Mouse (Mus musculus) CH12.LX (cell line): ENCODE measurements at regions not wholly inside any gene's neighbourhood (a gene's known extent, or its start where the extent isn't known, plus 50 kb on each side); places are given as distances from the start of the nearest gene placed in this dataset.

Experiments
- CTCF ChIP-seq, 2 experiments: IDR thresholded peaks in 1 of 2; conservative IDR thresholded peaks in 1 of 2; 2 replicates each; pipeline ENCODE4 v1.5.1; 2011 to 2012; ENCODE audit warnings: low read depth in 2 of 2, low read length in 2 of 2, improper control_type of control experiment in 1 of 2, inconsistent platforms in 1 of 2, mild to moderate bottlenecking in 1 of 2, moderate library complexity in 1 of 2
- E2F4 ChIP-seq: IDR thresholded peaks from 2 replicates; pipeline ENCODE4 v1.6.1; 2011; ENCODE audit warnings: low read depth, low read length, improper control_type of control experiment; ENCODE audit not compliant: insufficient replicate concordance
- EP300 ChIP-seq: IDR thresholded peaks from 2 replicates; pipeline ENCODE4 v1.6.1; 2011; ENCODE audit warnings: low read length, improper control_type of control experiment
- MAFK ChIP-seq: IDR thresholded peaks from 2 replicates; pipeline ENCODE4 v1.6.1; 2011; ENCODE audit warnings: low read length, improper control_type of control experiment; ENCODE audit not compliant: insufficient replicate concordance
- MXI1 ChIP-seq: IDR thresholded peaks from 2 replicates; pipeline ENCODE4 v1.6.1; 2011; ENCODE audit warnings: mild to moderate bottlenecking, low read depth, low read length, improper control_type of control experiment
- POLR2A ChIP-seq: IDR thresholded peaks from 2 replicates; pipeline ENCODE4 v1.6.1; 2011; ENCODE audit warnings: low read depth, mild to moderate bottlenecking, improper control_type of control experiment, low read length
- RAD21 ChIP-seq: IDR thresholded peaks from 2 replicates; pipeline ENCODE4 v1.6.1; 2011; ENCODE audit warnings: low read depth, mild to moderate bottlenecking, low read length, improper control_type of control experiment, moderate library complexity
- TCF12 ChIP-seq: IDR thresholded peaks from 2 replicates; pipeline ENCODE4 v1.6.1; 2014; ENCODE audit warnings: low read depth, mild to moderate bottlenecking, inconsistent platforms, low read length, improper control_type of control experiment
- ZKSCAN1 ChIP-seq: IDR thresholded peaks from 2 replicates; pipeline ENCODE4 v1.6.1; 2012; ENCODE audit warnings: low read depth, inconsistent platforms, low read length, improper control_type of control experiment, borderline replicate concordance

GRCm38 (mm10) chr5:74793431-74793830 is 90.7 kb upstream of the Lnx1 start:
- TF ChIP-seq EP300 (no peak), RAD21 (no peak), POLR2A (no peak), CTCF (conservative IDR thresholded peaks at IDR 0.05 in 1 of 2, IDR thresholded peaks at IDR 0.05 in 1 of 2; ENCODE audit: low read depth in 2 of 2, low read length in 2 of 2) (no peak), TCF12 (no peak), MAFK (no peak), MXI1 (no peak), E2F4 (no peak), ZKSCAN1 (no peak)
